In the genomic region with DNA sequence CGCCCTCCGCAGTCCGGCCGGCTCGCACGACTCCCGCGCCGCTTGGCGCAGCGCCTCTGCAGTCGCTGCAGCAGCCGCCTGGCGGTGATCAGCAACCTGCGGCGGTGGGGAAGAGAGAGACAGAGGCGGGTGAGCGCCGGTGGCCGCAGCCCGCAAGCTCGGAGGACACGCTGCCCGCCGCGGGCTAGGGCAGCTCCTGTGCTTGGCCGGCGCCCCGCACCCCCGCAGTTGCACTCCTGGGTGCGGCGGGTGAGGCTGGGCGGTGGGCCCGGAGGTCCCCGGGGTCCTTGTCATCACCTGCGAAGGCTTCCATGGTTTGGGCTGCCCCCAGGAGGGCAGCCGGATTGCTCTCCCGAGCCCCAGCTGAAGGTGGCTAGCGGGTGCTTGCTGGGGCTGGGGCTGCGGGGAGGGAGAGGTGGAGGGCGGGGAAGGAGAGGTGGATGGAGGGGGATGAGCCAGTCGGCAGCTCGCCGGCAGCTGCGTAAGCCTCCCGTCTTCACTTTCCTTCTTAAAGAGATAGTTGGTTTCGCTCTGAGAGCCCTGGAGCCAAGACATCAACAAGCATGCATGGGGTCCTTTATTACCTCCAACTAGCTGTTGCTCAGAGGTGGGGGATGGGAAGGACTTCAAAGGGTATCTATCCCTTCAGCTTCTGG, we compare ENCODE assay signal across 8 mouse cellular contexts. TPM values are rescaled to one million over a fixed set of nuclear protein-coding genes. Genes with fewer than 3 reads are reported as not detected.
DNase-seq lines count a peak whose midpoint lies in the region; ATAC-seq and TF ChIP-seq lines count a peak whose summit lies in the region.

Snph (minus strand) TSS at position 435 of the 656 bp plus-strand sequence.

- DNase-seq in R1 (ENCODE audit: low read depth, low spot score), result peak; percentile 41
- peak; percentile 80 to 81 for DNase-seq in cerebellum, postnatal 14 days
- peak; percentile 54 to 60 for DNase-seq in frontal cortex, postnatal 25 days (ENCODE audit: low spot score in 2 of 2)
- peak; percentile 80 for DNase-seq in hindbrain, embryonic 11.5 days (ENCODE audit: low spot score)
- DNase-seq in layer of hippocampus, adult 9-11 months, result peak; percentile 86
- DNase-seq in lung, adult 2 months, result peak; percentile 46
- DNase-seq in thymus, postnatal 10 days (ENCODE audit: low spot score in 2 of 2), result peak; percentile 34 to 47

- ATAC-seq in hindbrain, embryonic 11.5 days (ENCODE audit: low FRiP score), result peak; percentile 92
- ATAC-seq in neural tube, embryonic 15.5 days (ENCODE audit: low FRiP score), result peak; percentile 92

- no peak for TF ChIP-seq CTCF in lung, adult 2 months (IDR thresholded peaks at IDR 0.05; ENCODE audit: insufficient read depth, low read length)

- peak within 1 kb of the TSS; percentile 69 for H3K4me2 ChIP-seq in hindbrain, embryonic 11.5 days (replicated peaks; ENCODE audit: low read depth, low read length)
- H3K4me2 ChIP-seq in neural tube, embryonic 15.5 days, result peak within 1 kb of the TSS; percentile 63

- H3K4me3 ChIP-seq in hindbrain, embryonic 11.5 days (ENCODE audit: low read depth, low read length), result peak within 1 kb of the TSS; percentile 66
- H3K4me3 ChIP-seq in lung, adult 2 months (replicated peaks; ENCODE audit: extremely low read depth, low read depth, low read length), result peak within 1 kb of the TSS; percentile 44
- peak within 1 kb of the TSS; percentile 85 for H3K4me3 ChIP-seq in neural tube, embryonic 15.5 days (replicated peaks)

- peak within 1 kb of the TSS; percentile 33; the same call in 1 of the 2 replicates for H3K27ac ChIP-seq in hindbrain, embryonic 11.5 days (ENCODE audit: low read depth, low read length)
- peak within 1 kb of the TSS; percentile 95 for H3K27ac ChIP-seq in neural tube, embryonic 15.5 days (replicated peaks)

- no peaks in the 10 kb centered on the region for H3K36me3 ChIP-seq in hindbrain, embryonic 11.5 days (ENCODE audit: control insufficient read depth, insufficient read depth, low read length)
- H3K36me3 ChIP-seq in neural tube, embryonic 15.5 days, result no peaks in the 10 kb centered on the region

- no peak for TF ChIP-seq POLR2A in lung, adult 2 months (IDR thresholded peaks at IDR 0.05; ENCODE audit: borderline replicate concordance, extremely low read depth, low read depth, low read length)

- H3K4me1 ChIP-seq in hindbrain, embryonic 11.5 days (replicated peaks; ENCODE audit: control insufficient read depth, insufficient read depth, low read length), result no peaks in the 10 kb centered on the region
- no peaks in the 10 kb centered on the region for H3K4me1 ChIP-seq in lung, adult 2 months (ENCODE audit: control insufficient read depth, insufficient read depth, low read length)
- peaks cover 49% of the 10 kb centered on the region for H3K4me1 ChIP-seq in neural tube, embryonic 15.5 days

- H3K9me3 ChIP-seq in hindbrain, embryonic 11.5 days (ENCODE audit: control insufficient read depth, low read length), result no peaks in the 10 kb centered on the region
- no peaks in the 10 kb centered on the region for H3K9me3 ChIP-seq in neural tube, embryonic 15.5 days (replicated peaks)

- peaks cover 6% of the 10 kb centered on the region; the same call in 1 of the 2 replicates for H3K27me3 ChIP-seq in hindbrain, embryonic 11.5 days (ENCODE audit: control insufficient read depth, insufficient read depth, low read length)
- 0 out of 2 replicates have a peak, but pooled peaks cover 3% of the 10 kb centered on the region for H3K27me3 ChIP-seq in neural tube, embryonic 15.5 days (replicated peaks)

- whole genome bisulfite sequencing in hindbrain, embryonic 11.5 days, result under 1% methylated on average over 30 of the region's 47 CpGs
- under 1% methylated on average over 45 of the region's 47 CpGs for WGBS in lung, adult 2 months
- WGBS in neural tube, embryonic 15.5 days, result 0% methylated on average over 42 of the region's 47 CpGs

- H3K9ac ChIP-seq in hindbrain, embryonic 11.5 days (ENCODE audit: low read depth, low read length), result peak within 1 kb of the TSS; percentile 71
- H3K9ac ChIP-seq in neural tube, embryonic 15.5 days (replicated peaks), result peak within 1 kb of the TSS; percentile 92

RNA-seq across cellular contexts. Expression of gene Snph, which starts in this region (rescaled TPM):
- polyA plus RNA-seq in hindbrain, embryonic 11.5 days (2014; fragmentation: Nextera tagmentation; extraction: Ambion mirVana), result 2.3 and 2.7 TPM in 2 replicates
- polyA plus RNA-seq in lung, adult 2 months (2012; rRNA removed), result 0.64 and 1.1 TPM in 2 replicates
- 28.6 and 33.0 TPM in 2 replicates for polyA plus RNA-seq in neural tube, embryonic 15.5 days (2015; fragmentation: Nextera tagmentation; extraction: Ambion mirVana)

Comparison
In these comparisons a context has a peak if more than half of its experiments do, and no peak if none do; other contexts are left out.
1. Peak in every context shown above with its lines: DNase-seq, ATAC-seq, H3K4me3 ChIP-seq and H3K27ac ChIP-seq.